Mouse (Mus musculus) CH12.LX (cell line): ENCODE measurements around the gene Lta. TPM values are rescaled to one million over a fixed set of nuclear protein-coding genes. Genes with fewer than 3 reads are reported as not detected.

Experiments used
- DNase-seq: peaks from one replicate; pipeline ENCODE4 v3.0.0-alpha.2; 2013; ENCODE audit errors: extremely low read depth
- H3K27ac ChIP-seq: 2 replicates; pipeline ENCODE4 v1.5.1; 2012; ENCODE audit warnings: low read depth, mild to moderate bottlenecking, control low read depth, moderate library complexity; ENCODE audit not compliant: insufficient read depth
- H3K27me3 ChIP-seq: replicated peaks from 2 replicates; pipeline ENCODE3; 2012; ENCODE audit warnings: inconsistent platforms
- H3K36me3 ChIP-seq, 2 experiments: replicated peaks in 1 of 2; 2 replicates each; pipeline versions ENCODE3 to v1.6.1; 2012; ENCODE audit warnings: inconsistent platforms in 1 of 2, low read length in 1 of 2, mild to moderate bottlenecking in 1 of 2, mixed read lengths in 1 of 2, moderate library complexity in 1 of 2; ENCODE audit not compliant: control insufficient read depth in 1 of 2, insufficient read depth in 1 of 2
- H3K4me1 ChIP-seq, 2 experiments: 2 replicates each; pipeline ENCODE4 v1.6.1; 2012; ENCODE audit warnings: inconsistent platforms in 1 of 2, moderate library complexity in 1 of 2; ENCODE audit not compliant: insufficient read depth in 2 of 2, control insufficient read depth in 1 of 2
- H3K4me2 ChIP-seq: 2 replicates; pipeline ENCODE4 v1.6.1; 2012; ENCODE audit warnings: low read depth, mild to moderate bottlenecking, control low read depth; ENCODE audit not compliant: poor library complexity, insufficient read depth, severe bottlenecking
- H3K4me3 ChIP-seq, 3 experiments: fragments of 150-350 bp in 1 of 3; sonication (generic) in 1 of 3; replicated peaks in 1 of 3; 2 replicates each; pipeline versions ENCODE3 to v1.5.1; 2011 to 2012; ENCODE audit warnings: low read depth in 2 of 3, low read length in 2 of 3, mild to moderate bottlenecking in 2 of 3, moderate library complexity in 2 of 3, control low read depth in 1 of 3, improper control_type of control experiment in 1 of 3, inconsistent platforms in 1 of 3, mixed read lengths in 1 of 3; ENCODE audit not compliant: poor library complexity in 1 of 3
- H3K79me2 ChIP-seq: replicated peaks from 2 replicates; pipeline ENCODE4 v1.6.1; 2012; ENCODE audit warnings: mild to moderate bottlenecking, moderate library complexity; ENCODE audit not compliant: control insufficient read depth, poor library complexity, insufficient read depth, severe bottlenecking; ENCODE audit errors: extremely low read depth
- H3K9ac ChIP-seq: 2 replicates; pipeline ENCODE4 v1.6.1; 2012; ENCODE audit warnings: low read depth, mild to moderate bottlenecking, control low read depth, moderate library complexity; ENCODE audit not compliant: insufficient read depth
- H3K9me3 ChIP-seq: replicated peaks from 2 replicates; pipeline ENCODE3; 2012; ENCODE audit warnings: low read length, inconsistent platforms, mixed read lengths
- BHLHE40 ChIP-seq: IDR thresholded peaks from 2 replicates; pipeline ENCODE4 v1.6.1; 2011; ENCODE audit warnings: mild to moderate bottlenecking, low read depth, low read length, improper control_type of control experiment
- E2F4 ChIP-seq: IDR thresholded peaks from 2 replicates; pipeline ENCODE4 v1.6.1; 2011; ENCODE audit warnings: low read depth, low read length, improper control_type of control experiment; ENCODE audit not compliant: insufficient replicate concordance
- ELF1 ChIP-seq: IDR thresholded peaks from 2 replicates; pipeline ENCODE4 v1.6.1; 2014; ENCODE audit warnings: low read depth, mild to moderate bottlenecking, inconsistent platforms, low read length, improper control_type of control experiment
- EP300 ChIP-seq: IDR thresholded peaks from 2 replicates; pipeline ENCODE4 v1.6.1; 2011; ENCODE audit warnings: low read length, improper control_type of control experiment
- GABPA ChIP-seq: IDR thresholded peaks from 2 replicates; pipeline ENCODE4 v1.6.1; 2012; ENCODE audit warnings: low read depth, low read length, improper control_type of control experiment, inconsistent platforms; ENCODE audit not compliant: insufficient replicate concordance
- IRF4 ChIP-seq: IDR thresholded peaks from 2 replicates; pipeline ENCODE4 v1.6.1; 2014; ENCODE audit warnings: low read depth, mild to moderate bottlenecking, inconsistent platforms, low read length, improper control_type of control experiment
- JUND ChIP-seq: conservative IDR thresholded peaks from 2 replicates; pipeline ENCODE4 v1.6.1; 2011; ENCODE audit warnings: low read depth, low read length, improper control_type of control experiment
- KAT2A ChIP-seq: IDR thresholded peaks from 2 replicates; pipeline ENCODE4 v1.6.1; 2012; ENCODE audit warnings: low read length, improper control_type of control experiment, inconsistent platforms; ENCODE audit not compliant: insufficient replicate concordance
- MAFK ChIP-seq: IDR thresholded peaks from 2 replicates; pipeline ENCODE4 v1.6.1; 2011; ENCODE audit warnings: low read length, improper control_type of control experiment; ENCODE audit not compliant: insufficient replicate concordance
- MAZ ChIP-seq: IDR thresholded peaks from 2 replicates; pipeline ENCODE4 v1.6.1; 2012; ENCODE audit warnings: low read depth, mild to moderate bottlenecking, inconsistent platforms, low read length, improper control_type of control experiment, moderate library complexity
- MEF2A ChIP-seq: IDR thresholded peaks from 2 replicates; pipeline ENCODE4 v1.6.1; 2014; ENCODE audit warnings: low read depth, mild to moderate bottlenecking, inconsistent platforms, low read length, improper control_type of control experiment, borderline replicate concordance
- MXI1 ChIP-seq: IDR thresholded peaks from 2 replicates; pipeline ENCODE4 v1.6.1; 2011; ENCODE audit warnings: mild to moderate bottlenecking, low read depth, low read length, improper control_type of control experiment
- NRF1 ChIP-seq: IDR thresholded peaks from 2 replicates; pipeline ENCODE4 v1.6.1; 2014; ENCODE audit warnings: low read depth, mild to moderate bottlenecking, inconsistent platforms, low read length, improper control_type of control experiment, moderate library complexity
- PAX5 ChIP-seq: IDR thresholded peaks from 2 replicates; pipeline ENCODE4 v1.6.1; 2012; ENCODE audit warnings: low read length, inconsistent platforms, mixed read lengths
- POLR2A ChIP-seq: IDR thresholded peaks from 2 replicates; pipeline ENCODE4 v1.6.1; 2011; ENCODE audit warnings: low read depth, mild to moderate bottlenecking, improper control_type of control experiment, low read length
- POLR2AphosphoS2 ChIP-seq: IDR thresholded peaks from 2 replicates; pipeline ENCODE4 v1.6.1; 2011; ENCODE audit warnings: low read depth, low read length, improper control_type of control experiment
- RAD21 ChIP-seq: IDR thresholded peaks from 2 replicates; pipeline ENCODE4 v1.6.1; 2011; ENCODE audit warnings: low read depth, mild to moderate bottlenecking, low read length, improper control_type of control experiment, moderate library complexity
- SIN3A ChIP-seq: IDR thresholded peaks from 2 replicates; pipeline ENCODE4 v1.6.1; 2012; ENCODE audit warnings: low read length, improper control_type of control experiment, inconsistent platforms
- TCF12 ChIP-seq: IDR thresholded peaks from 2 replicates; pipeline ENCODE4 v1.6.1; 2014; ENCODE audit warnings: low read depth, mild to moderate bottlenecking, inconsistent platforms, low read length, improper control_type of control experiment
- USF1 ChIP-seq: IDR thresholded peaks from 2 replicates; pipeline ENCODE4 v1.6.1; 2014; ENCODE audit warnings: low read depth, mild to moderate bottlenecking, inconsistent platforms, low read length, improper control_type of control experiment
- USF2 ChIP-seq: conservative IDR thresholded peaks from 2 replicates; pipeline ENCODE4 v1.6.1; 2011; ENCODE audit warnings: low read depth, low read length, improper control_type of control experiment
- ZC3H11A ChIP-seq: IDR thresholded peaks from 2 replicates; pipeline ENCODE4 v1.6.1; 2012; ENCODE audit warnings: low read depth, mild to moderate bottlenecking, inconsistent platforms, low read length, improper control_type of control experiment
- dilution Hi-C: fragments of 300-500 bp; cut with MboI; formaldehyde crosslinking; loops from 2 replicates; pipeline ENCODE4 v1.14.3; 2020; ENCODE audit warnings: low sequenced_read_pairs; ENCODE audit not compliant: extremely low pct_unique_long_range_greater_than_20kb, extremely low pct_ligation_motif_present
- in situ Hi-C: fragments of 300-500 bp; cut with MboI; formaldehyde crosslinking; loops from 3 replicates; pipeline ENCODE4 v1.14.3; 2019; ENCODE audit warnings: low sequenced_read_pairs, low pct_ligation_motif_present, low pct_unique_long_range_greater_than_20kb, mixed read lengths
- polyA plus RNA-seq: library from polyadenylated mRNA; unstranded; fragments of >175 nt; gene quantifications from 2 replicates; pipeline ENCODE4 v1.2.1, GENCODE M21; 2012; ENCODE audit warnings: low read depth; ENCODE audit not compliant: insufficient read length
- total RNA-seq, 2 experiments: library from RNA; depleted of rRNA; stranded (reverse); fragments of 300-350 nt in 1 of 2; fragments of >200 nt in 1 of 2; gene quantifications; 2 replicates each; pipeline ENCODE4 v1.2.3; 2012 to 2014

Lta gene
- total and polyA plus RNA-seq, 3 experiments, result 13.4 to 53.0 (median 19.6) TPM

GRCm38 (mm10) chr17:35226561-35227046 is 21.5 kb upstream of the Lta start (continued):
- TF ChIP-seq NRF1 (0 out of 2 replicates have a peak, but pooled peaks have one; percentile 6), POLR2A (no peak), BHLHE40 (peak; percentile 98), USF2 (no peak), POLR2AphosphoS2 (no peak), GABPA (no peak), USF1 (no peak), MAZ (no peak), E2F4 (no peak), EP300 (peak; percentile 78), IRF4 (peak; percentile 76), MEF2A (peak; percentile 79), RAD21 (no peak; the same call in 1 of the 2 replicates), ZC3H11A (no peak), MXI1 (peak; percentile 24; the same call in 1 of the 2 replicates), JUND (peak; percentile 78), SIN3A (peak; percentile 60; the same call in 1 of the 2 replicates)

GRCm38 (mm10) chr17:35225456-35225855 is 20.3 kb upstream of the Lta start:
- Histone ChIP-seq H3K4me1 (peaks cover 15 to 75% of the 10 kb centered on the region in 2 experiments), H3K36me3 (peaks cover 50 to 78% of the 10 kb centered on the region in 2 experiments)
- dilution Hi-C loops, result no loop called here

More at GRCm38 (mm10) chr17:35225456-35225855, 20.3 kb upstream of the Lta start:
- Histone ChIP-seq H3K27ac (no peak overlapping the region), H3K4me2 (no peak overlapping the region), H3K9ac (no peak overlapping the region), H3K27me3 (no peaks in the 10 kb centered on the region), H3K4me3 (no peak overlapping the region), H3K79me2 (peaks cover 3% of the 10 kb centered on the region), H3K9me3 (no peaks in the 10 kb centered on the region)
- TF ChIP-seq MAFK (no peak), EP300 (no peak), RAD21 (no peak), KAT2A (no peak), TCF12 (no peak), ELF1 (no peak), GABPA (no peak), MAZ (no peak), POLR2A (no peak), PAX5 (no peak)
- no peak for DNase-seq
- in situ Hi-C loops, result no loop called here
